Mouse (Mus musculus) cortical plate, adult 2 months (tissue): ENCODE data around the gene Qrich1.

ENCODE experiments used
- CTCF ChIP-seq: fragments of 200-500 bp; IDR thresholded peaks from 2 replicates; pipeline ENCODE4 v1.5.1; 2011; ENCODE audit warnings: mild to moderate bottlenecking, control low read depth, low read length; ENCODE audit not compliant: insufficient read depth; ENCODE audit errors: extremely low read depth
- POLR2A ChIP-seq: fragments of 200-500 bp; IDR thresholded peaks from 2 replicates; pipeline ENCODE4 v1.6.1; 2011; ENCODE audit warnings: mild to moderate bottlenecking, low read length, control low read depth; ENCODE audit not compliant: insufficient read depth; ENCODE audit errors: extremely low read depth

DNA sequence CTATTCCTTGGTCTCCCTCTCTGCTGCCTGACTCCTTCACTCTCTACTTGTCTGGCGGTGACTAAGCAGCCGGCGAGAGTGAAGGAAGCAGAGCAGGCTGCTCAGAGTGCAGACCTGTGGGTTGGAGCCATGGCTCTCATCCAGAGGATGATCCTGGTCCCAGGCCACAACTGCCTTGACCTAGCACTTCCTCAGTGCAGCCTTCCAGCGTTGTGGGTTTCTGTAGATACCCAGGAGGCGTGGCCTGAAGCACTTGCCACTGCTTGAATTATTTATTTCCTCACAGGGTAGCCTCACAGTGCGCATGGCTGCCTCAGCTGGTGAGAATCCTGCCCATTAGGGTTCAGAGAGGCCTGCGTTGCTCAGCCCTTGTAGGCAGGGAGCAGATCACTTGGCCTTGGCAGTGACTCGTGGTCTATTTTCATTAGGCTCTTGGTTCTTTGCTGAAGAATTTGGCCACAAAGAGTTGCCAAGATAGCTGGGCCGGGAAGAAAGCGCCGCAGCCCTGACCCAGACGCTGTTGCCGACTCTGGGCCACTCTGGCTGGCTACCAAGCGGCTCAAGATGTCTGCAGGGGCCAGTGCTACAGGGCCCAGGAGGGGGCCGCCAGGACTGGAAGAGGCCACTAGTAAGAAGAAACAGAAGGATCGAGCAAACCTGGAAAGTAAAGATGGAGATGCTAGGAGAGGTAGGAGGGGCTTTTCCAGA is 24.4 kb upstream of the Qrich1 start:
- TF ChIP-seq CTCF, result no peak
- no peak for TF ChIP-seq POLR2A
